Mouse (Mus musculus) MEL (cell line): ENCODE results near the gene Mnx1.

ENCODE experiments used
- CHD1 ChIP-seq: IDR thresholded peaks from 2 replicates; pipeline ENCODE4 v1.6.1; 2012; ENCODE audit warnings: low read depth, mild to moderate bottlenecking, inconsistent platforms, low read length, improper control_type of control experiment
- CTCF ChIP-seq, 3 experiments: IDR thresholded peaks in 2 of 3; conservative IDR thresholded peaks in 1 of 3; 2 replicates each; pipeline ENCODE4 v1.5.1; 2011 to 2012; ENCODE audit warnings: low read length in 3 of 3, low read depth in 2 of 3, mild to moderate bottlenecking in 2 of 3, improper control_type of control experiment in 1 of 3, inconsistent platforms in 1 of 3, mixed read lengths in 1 of 3, moderate library complexity in 1 of 3; ENCODE audit not compliant: control insufficient read depth in 1 of 3, insufficient read depth in 1 of 3, poor library complexity in 1 of 3, severe bottlenecking in 1 of 3
- EP300 ChIP-seq, 2 experiments: IDR thresholded peaks; 2 replicates each; pipeline ENCODE4 v1.6.1; 2011; ENCODE audit warnings: improper control_type of control experiment in 2 of 2, low read length in 2 of 2, low read depth in 1 of 2, mild to moderate bottlenecking in 1 of 2
- ETS1 ChIP-seq: IDR thresholded peaks from 2 replicates; pipeline ENCODE4 v1.6.1; 2012; ENCODE audit warnings: low read depth, mild to moderate bottlenecking, inconsistent platforms, low read length, improper control_type of control experiment, moderate library complexity
- GABPA ChIP-seq: IDR thresholded peaks from 2 replicates; pipeline ENCODE4 v1.6.1; 2012; ENCODE audit warnings: low read depth, mild to moderate bottlenecking, inconsistent platforms, low read length, improper control_type of control experiment, moderate library complexity
- GATA1 ChIP-seq: IDR thresholded peaks from 2 replicates; pipeline ENCODE4 v1.6.1; 2011; ENCODE audit warnings: low read depth, low read length, improper control_type of control experiment
- MAX ChIP-seq: IDR thresholded peaks from 2 replicates; pipeline ENCODE4 v1.6.1; 2011; ENCODE audit warnings: low read length, improper control_type of control experiment
- MAZ ChIP-seq: IDR thresholded peaks from 2 replicates; pipeline ENCODE4 v1.6.1; 2012; ENCODE audit warnings: low read depth, mild to moderate bottlenecking, inconsistent platforms, low read length, improper control_type of control experiment
- RAD21 ChIP-seq: IDR thresholded peaks from 2 replicates; pipeline ENCODE4 v1.6.1; 2011; ENCODE audit warnings: mild to moderate bottlenecking, low read depth, low read length, improper control_type of control experiment
- UBTF ChIP-seq: IDR thresholded peaks from 2 replicates; pipeline ENCODE4 v1.6.1; 2012; ENCODE audit warnings: low read depth, mild to moderate bottlenecking, inconsistent platforms, low read length, improper control_type of control experiment, moderate library complexity, borderline replicate concordance; ENCODE audit not compliant: insufficient read depth
- USF1 ChIP-seq: IDR thresholded peaks from 2 replicates; pipeline ENCODE4 v1.6.1; 2014; ENCODE audit warnings: low read depth, mild to moderate bottlenecking, inconsistent platforms, low read length, improper control_type of control experiment, moderate library complexity
- ZKSCAN1 ChIP-seq: IDR thresholded peaks from 2 replicates; pipeline ENCODE4 v1.6.1; 2012; ENCODE audit warnings: low read depth, mild to moderate bottlenecking, inconsistent platforms, low read length, improper control_type of control experiment, moderate library complexity

DNA sequence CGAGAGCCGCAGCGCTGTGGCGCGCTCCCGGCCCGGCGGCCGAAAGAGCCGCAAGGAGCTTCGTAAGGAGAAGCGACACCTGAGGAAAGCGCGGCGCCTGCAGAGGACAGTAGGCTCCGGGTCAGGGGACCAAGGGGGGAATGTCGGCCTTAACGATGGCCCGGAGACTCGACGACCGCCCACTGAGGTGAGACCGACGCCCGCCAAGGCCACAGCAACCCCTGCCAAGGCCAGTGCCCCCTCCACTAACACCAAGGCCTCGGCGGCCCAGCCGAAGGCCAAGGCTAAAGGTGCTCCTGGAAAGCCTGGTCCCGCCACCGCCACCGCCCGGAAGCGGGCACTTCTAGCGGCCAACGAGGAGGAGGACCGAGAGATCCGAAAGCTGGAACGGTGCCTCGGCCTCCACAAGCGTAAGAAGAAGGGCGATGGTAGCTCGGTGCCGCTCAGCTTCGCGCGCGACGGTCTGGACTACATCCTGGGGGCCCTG, 43.4 kb downstream of the Mnx1 start:
- TF ChIP-seq CTCF (IDR thresholded peaks at IDR 0.05 in 2 of 3, conservative IDR thresholded peaks at IDR 0.05 in 1 of 3; ENCODE audit: control insufficient read depth in 1 of 3, insufficient read depth in 1 of 3, low read depth in 2 of 3, low read length in 3 of 3, poor library complexity in 1 of 3, severe bottlenecking in 1 of 3) (no peak), USF1 (no peak), GABPA (no peak), UBTF (no peak), RAD21 (no peak), EP300 (IDR thresholded peaks at IDR 0.05; ENCODE audit: low read depth in 1 of 2, low read length in 2 of 2) (no peak), MAZ (no peak), ETS1 (no peak), GATA1 (no peak), ZKSCAN1 (no peak), CHD1 (no peak), MAX (no peak)
